Mouse (Mus musculus) lung, embryonic 16.5 days (tissue): ENCODE results near the gene Exoc3l2. TPM values are rescaled to one million over a fixed set of nuclear protein-coding genes. Genes with fewer than 3 reads are reported as not detected.
A peak's percentile ranks its signal among the peaks of the same experiment; 100 is the strongest.

Experiments
- ATAC-seq: fragments of 200-750 bp; cut with Nextera tagmentation; 2 replicates; pipeline ENCODE4 v1.8.0; 2017; ENCODE audit warnings: low read depth, mild to moderate bottlenecking, moderate library complexity
- H3K27ac ChIP-seq: fragments of 300-500 bp; sonication (generic); 2 replicates; pipeline ENCODE4 v1.5.1; 2014; ENCODE audit warnings: mild to moderate bottlenecking, control low read depth, low read length
- H3K27me3 ChIP-seq: fragments of 300-500 bp; sonication (generic); 2 replicates; pipeline ENCODE4 v1.6.1; 2014; ENCODE audit warnings: low read depth, low read length, mixed read lengths; ENCODE audit not compliant: control insufficient read depth, insufficient read depth
- H3K36me3 ChIP-seq: fragments of 300-500 bp; sonication (generic); 2 replicates; pipeline ENCODE4 v1.6.1; 2014; ENCODE audit warnings: low read length; ENCODE audit not compliant: control insufficient read depth, insufficient read depth
- H3K4me1 ChIP-seq: fragments of 300-500 bp; sonication (generic); replicated peaks from 2 replicates; pipeline ENCODE4 v1.6.1; 2014; ENCODE audit warnings: low read length, mixed read lengths; ENCODE audit not compliant: control insufficient read depth, insufficient read depth
- H3K4me2 ChIP-seq: fragments of 300-500 bp; sonication (generic); 2 replicates; pipeline ENCODE4 v1.6.1; 2014; ENCODE audit warnings: low read depth, low read length, control low read depth
- H3K4me3 ChIP-seq: fragments of 300-500 bp; sonication (generic); 2 replicates; pipeline ENCODE4 v1.5.1; 2014; ENCODE audit warnings: mild to moderate bottlenecking, low read length, control low read depth
- H3K9ac ChIP-seq: fragments of 300-500 bp; sonication (generic); 2 replicates; pipeline ENCODE4 v1.6.1; 2014; ENCODE audit warnings: low read length, control low read depth
- H3K9me3 ChIP-seq: fragments of 300-500 bp; sonication (generic); 2 replicates; pipeline ENCODE4 v1.6.1; 2016; ENCODE audit warnings: low read length; ENCODE audit not compliant: control insufficient read depth
- WGBS: fragments of 180-500 bp; shearing (Covaris S2); extraction: QIAGEN DNeasy Blood & Tissue Kit; methylation state at CpG from one replicate; pipeline ENCODE4 v1.1.7; 2014; 5-methylcytosine and 5-hydroxymethylcytosine counted together
- polyA plus RNA-seq: library from polyadenylated mRNA; unstranded; fragments of >200 nt; fragmentation: Nextera tagmentation; extraction: Ambion mirVana; gene quantifications from 2 replicates; pipeline ENCODE4 v1.2.1, GENCODE M21; 2015

The Exoc3l2 gene
- polyA plus RNA-seq, 1 experiment from 2014 or later = 0.72 TPM

- peaks cover 22% of the 10 kb centered on the region for H3K4me1 ChIP-seq
- ATAC-seq = peak; percentile 18; the same call in 1 of the 2 replicates
- no peaks in the 10 kb centered on the region for H3K9me3 ChIP-seq
- no peak overlapping the region for H3K4me2 ChIP-seq
- H3K9ac ChIP-seq = no peak overlapping the region
- no peaks in the 10 kb centered on the region for H3K27me3 ChIP-seq
- 60% methylated on average over 2 of the region's 2 CpGs for WGBS
- 0 out of 2 replicates have a peak overlapping the region, but pooled peaks have one; percentile 12 for H3K27ac ChIP-seq
- H3K4me3 ChIP-seq = no peak overlapping the region
- H3K36me3 ChIP-seq = no peaks in the 10 kb centered on the region
Measured at GRCm38 (mm10) chr7:19540771-19541566, 77.8 kb downstream of the Exoc3l2 start.

GRCm38 (mm10) chr7:19541681-19542154 lies 78.6 kb downstream of the Exoc3l2 start:
- H3K4me2 ChIP-seq = no peak overlapping the region
- H3K9me3 ChIP-seq = no peaks in the 10 kb centered on the region
- H3K27ac ChIP-seq = no peak overlapping the region
- no peaks in the 10 kb centered on the region for H3K27me3 ChIP-seq
- H3K4me1 ChIP-seq = peaks cover 29% of the 10 kb centered on the region
- 73% methylated on average over 7 of the region's 7 CpGs for WGBS
- no peak for ATAC-seq
- H3K36me3 ChIP-seq = no peaks in the 10 kb centered on the region
- no peak overlapping the region for H3K4me3 ChIP-seq
- no peak overlapping the region for H3K9ac ChIP-seq

DNA sequence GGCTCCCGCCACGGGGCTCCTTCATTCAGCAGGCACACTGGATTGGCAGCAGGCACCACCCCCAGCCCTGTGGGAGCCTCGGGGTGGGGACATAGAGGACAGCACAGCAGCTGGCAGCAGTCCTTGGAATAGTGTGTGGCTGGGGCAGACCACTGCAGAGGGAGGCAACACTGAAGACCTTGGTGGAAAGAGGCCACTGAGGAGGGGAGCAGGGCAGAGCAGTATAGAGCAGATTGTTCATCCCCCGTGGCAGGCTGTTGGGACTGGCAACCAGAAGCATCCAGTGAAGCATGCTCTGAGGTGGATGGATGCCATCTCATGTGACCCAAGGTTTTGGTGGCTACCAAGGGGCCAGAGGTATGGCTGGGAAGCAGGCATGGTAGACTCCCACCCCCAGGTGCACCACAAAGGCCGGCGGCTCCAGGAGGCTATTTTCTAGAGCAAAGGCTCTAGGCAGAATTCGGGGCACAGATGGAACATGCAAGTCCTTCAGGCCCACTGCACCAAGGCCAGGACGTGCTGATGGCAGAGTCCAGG lies 79.1 kb downstream of the Exoc3l2 start:
- H3K27me3 ChIP-seq = no peaks in the 10 kb centered on the region
- H3K27ac ChIP-seq = no peak overlapping the region
- ATAC-seq = peak; percentile 26; the same call in 1 of the 2 replicates
- H3K9ac ChIP-seq = no peak overlapping the region
- no peak overlapping the region for H3K4me3 ChIP-seq
- peaks cover 33% of the 10 kb centered on the region for H3K4me1 ChIP-seq
- WGBS = 63% methylated on average over 8 of the region's 8 CpGs
- H3K4me2 ChIP-seq = no peak overlapping the region
- no peaks in the 10 kb centered on the region for H3K36me3 ChIP-seq
- H3K9me3 ChIP-seq = no peaks in the 10 kb centered on the region

- Histone ChIP-seq H3K27ac (no peak overlapping the region), H3K4me1 (peaks cover 44% of the 10 kb centered on the region), H3K4me2 (no peak overlapping the region), H3K9me3 (no peaks in the 10 kb centered on the region), H3K4me3 (no peak overlapping the region), H3K36me3 (no peaks in the 10 kb centered on the region), H3K9ac (no peak overlapping the region), H3K27me3 (no peaks in the 10 kb centered on the region)
- no peak for ATAC-seq
- 43% methylated on average over 6 of the region's 6 CpGs for WGBS
Measured at GRCm38 (mm10) chr7:19543584-19543983, 80.5 kb downstream of the Exoc3l2 start.

DNA sequence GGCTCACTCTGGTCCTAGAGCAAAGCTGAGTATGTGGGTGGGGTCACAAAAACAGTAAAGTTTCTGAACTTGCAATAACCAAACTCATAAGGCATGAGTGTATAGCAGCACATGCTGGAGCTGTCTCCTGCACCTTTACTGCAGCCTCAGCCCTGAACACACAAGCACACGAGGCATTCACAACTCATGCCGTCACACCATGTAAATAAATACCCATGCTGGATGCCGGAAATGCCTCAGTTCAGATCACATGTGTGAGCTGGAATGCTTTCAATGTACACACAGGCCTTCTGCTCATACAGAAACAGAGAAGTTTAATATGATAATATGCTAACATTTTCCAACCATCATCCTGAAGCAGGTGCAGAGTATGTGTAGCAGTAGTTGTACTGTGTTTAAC lies 82.9 kb downstream of the Exoc3l2 start:
- Histone ChIP-seq H3K4me3 (no peak overlapping the region), H3K4me2 (no peak overlapping the region), H3K27ac (no peak overlapping the region; the same call in 1 of the 2 replicates), H3K36me3 (no peaks in the 10 kb centered on the region), H3K27me3 (no peaks in the 10 kb centered on the region), H3K4me1 (peaks cover 40% of the 10 kb centered on the region), H3K9me3 (no peaks in the 10 kb centered on the region), H3K9ac (no peak overlapping the region)
- WGBS = 12% methylated on average over 3 of the region's 3 CpGs
- 0 out of 2 replicates have a peak, but pooled peaks have one; percentile 10 for ATAC-seq

Other genes starting within 250 kb of the Exoc3l2 start
- gene Opa3, start 235.0 kb upstream of the Exoc3l2 start, polyA plus RNA-seq = 29.9 and 31.5 TPM in 2 replicates
- gene Vasp, start 191.5 kb upstream of the Exoc3l2 start, polyA plus RNA-seq = 103 and 105 TPM in 2 replicates
- gene Ppm1n, start 183.3 kb upstream of the Exoc3l2 start, polyA plus RNA-seq = not detected in 2 replicates
- 13.8 and 17.5 TPM in 2 replicates for gene Rtn2, start 180.7 kb upstream of the Exoc3l2 start, polyA plus RNA-seq
- 0.20 and 0.31 TPM in 2 replicates for gene Fosb, start 153.3 kb upstream of the Exoc3l2 start, polyA plus RNA-seq
- 79.9 and 82.5 TPM in 2 replicates for gene Ercc1, start 118.6 kb upstream of the Exoc3l2 start, polyA plus RNA-seq
- 17.2 and 17.3 TPM in 2 replicates for gene Cd3eap, start 103.8 kb upstream of the Exoc3l2 start, polyA plus RNA-seq
- gene Ppp1r13l, start 103.6 kb upstream of the Exoc3l2 start, polyA plus RNA-seq = 4.9 TPM in 2 replicates
- 15.9 and 17.4 TPM in 2 replicates for gene Ercc2, start 81.3 kb upstream of the Exoc3l2 start, polyA plus RNA-seq
- 17.5 and 19.7 TPM in 2 replicates for gene Klc3, start 59.2 kb upstream of the Exoc3l2 start, polyA plus RNA-seq
- 78.9 and 137 TPM in 2 replicates for gene Ckm, start 58.6 kb upstream of the Exoc3l2 start, polyA plus RNA-seq
- 5.2 TPM in 2 replicates for gene Mark4, start 4.5 kb upstream of the Exoc3l2 start, polyA plus RNA-seq
- 1.4 TPM in 2 replicates for gene Bloc1s3, start 45.0 kb downstream of the Exoc3l2 start, polyA plus RNA-seq
- gene Trappc6a, start 45.1 kb downstream of the Exoc3l2 start, polyA plus RNA-seq = 104 and 111 TPM in 2 replicates
- 0.16 TPM in 1 of 2 replicates, not detected in the other for gene Nkpd1, start 54.5 kb downstream of the Exoc3l2 start, polyA plus RNA-seq
- gene Ppp1r37, start 99.7 kb downstream of the Exoc3l2 start, polyA plus RNA-seq = 18.3 and 21.4 TPM in 2 replicates
- gene Zfp296, start 114.0 kb downstream of the Exoc3l2 start, polyA plus RNA-seq = 0.40 and 0.57 TPM in 2 replicates
- gene Gemin7, start 114.3 kb downstream of the Exoc3l2 start, polyA plus RNA-seq = 156 and 170 TPM in 2 replicates
- gene Clasrp, start 141.2 kb downstream of the Exoc3l2 start, polyA plus RNA-seq = 41.4 and 43.5 TPM in 2 replicates
- 8.9 and 9.7 TPM in 2 replicates for gene Relb, start 166.1 kb downstream of the Exoc3l2 start, polyA plus RNA-seq
- 70.3 and 73.5 TPM in 2 replicates for gene Clptm1, start 201.7 kb downstream of the Exoc3l2 start, polyA plus RNA-seq
- 3.3 and 20.9 TPM in 2 replicates for gene Apoc2, start 214.6 kb downstream of the Exoc3l2 start, polyA plus RNA-seq
- not detected in 2 replicates for gene Gm44805, start 218.1 kb downstream of the Exoc3l2 start, polyA plus RNA-seq
- 0.34 and 6.1 TPM in 2 replicates for gene Apoc4, start 218.1 kb downstream of the Exoc3l2 start, polyA plus RNA-seq
- gene Apoc1, start 229.3 kb downstream of the Exoc3l2 start, polyA plus RNA-seq = 28.4 and 34.9 TPM in 2 replicates
- gene Apoe, start 235.9 kb downstream of the Exoc3l2 start, polyA plus RNA-seq = 470 and 554 TPM in 2 replicates